Mouse (Mus musculus): ENCODE data around the gene Ddx49. TPM values are rescaled to one million over a fixed set of nuclear protein-coding genes. Genes with fewer than 3 reads are reported as not detected.

Ddx49 gene
- total RNA-seq, 1 experiment: 73.3 TPM

DNA sequence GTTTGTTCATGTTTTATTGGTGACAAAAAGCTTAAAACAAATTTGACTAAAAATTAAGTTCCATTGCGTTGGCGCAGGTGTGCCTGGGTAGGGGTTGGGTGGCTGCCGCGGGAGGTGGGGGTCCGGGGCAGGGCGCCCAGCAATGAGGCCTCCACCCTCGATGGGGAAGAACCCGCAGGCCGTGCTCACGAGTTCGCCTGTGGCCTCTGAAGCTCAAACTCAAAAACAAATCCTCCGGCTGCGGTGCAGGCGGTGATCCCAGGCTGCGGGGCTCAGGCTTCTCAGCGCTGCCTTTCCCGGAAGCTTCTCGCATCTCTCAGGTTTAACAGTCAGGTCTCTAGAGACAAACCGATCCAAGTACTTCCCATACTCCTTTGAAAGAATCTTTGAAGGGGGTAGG lies 29.2 kb upstream of the Ddx49 start:
- DNase-seq (ENCODE audit: low read depth, low spot score): no peak

DNA sequence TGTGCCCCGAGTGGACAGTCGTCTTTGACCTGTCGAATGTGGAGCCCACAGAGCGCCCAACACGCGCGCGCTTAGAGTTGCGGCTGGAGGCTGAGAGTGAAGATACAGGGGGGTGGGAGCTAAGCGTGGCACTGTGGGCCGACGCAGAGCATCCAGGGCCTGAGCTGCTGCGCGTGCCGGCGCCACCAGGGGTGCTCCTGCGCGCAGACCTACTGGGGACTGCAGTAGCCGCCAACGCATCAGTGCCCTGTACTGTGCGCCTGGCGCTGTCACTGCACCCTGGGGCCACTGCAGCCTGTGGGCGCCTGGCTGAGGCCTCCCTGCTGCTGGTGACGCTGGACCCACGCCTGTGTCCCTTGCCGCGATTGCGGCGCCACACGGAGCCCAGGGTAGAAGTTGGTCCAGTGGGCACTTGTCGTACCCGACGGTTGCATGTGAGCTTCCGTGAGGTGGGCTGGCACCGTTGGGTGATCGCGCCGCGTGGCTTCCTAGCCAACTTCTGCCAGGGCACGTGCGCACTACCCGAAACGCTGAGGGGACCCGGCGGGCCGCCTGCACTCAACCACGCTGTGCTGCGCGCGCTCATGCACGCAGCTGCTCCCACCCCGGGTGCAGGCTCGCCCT lies 28.6 kb upstream of the Ddx49 start:
- in situ Hi-C loops (cut with MboI; ENCODE audit: low sequenced_read_pairs in 2 of 2, unreplicated experiment in 2 of 2): no loop called here
- TF ChIP-seq MAFK (IDR thresholded peaks at IDR 0.05; ENCODE audit: insufficient read depth, low read depth, low read length) (no peak), CHD2 (IDR thresholded peaks at IDR 0.05; ENCODE audit: low read depth, low read length) (no peak), HCFC1 (IDR thresholded peaks at IDR 0.05; ENCODE audit: borderline replicate concordance, insufficient read depth, low read length) (peak; percentile 8; the same call in 1 of the 2 replicates), ZNF384 (IDR thresholded peaks at IDR 0.05; ENCODE audit: low read depth, low read length) (no peak), ZC3H11A (IDR thresholded peaks at IDR 0.05; ENCODE audit: borderline replicate concordance, low read depth, low read length) (no peak)
- Histone ChIP-seq H3K4me3 (ENCODE audit: insufficient read depth in 1 of 2, low read depth in 1 of 2, low read length in 2 of 2, poor library complexity in 1 of 2, severe bottlenecking in 1 of 2) (peak overlapping the region; percentile 39 to 56; a peak in 3 of 4 replicates), H3K9ac (ENCODE audit: insufficient read depth, low read depth, low read length, poor library complexity, severe bottlenecking) (peak overlapping the region; percentile 15), H3K27ac (ENCODE audit: insufficient read depth, low read depth, low read length, poor library complexity, severe bottlenecking) (no peak overlapping the region), H3K9me3 (ENCODE audit: control insufficient read depth, insufficient read depth, low read depth, low read length) (no peaks in the 10 kb centered on the region), H3K36me3 (ENCODE audit: control insufficient read depth, insufficient read depth, low read length, poor library complexity, severe bottlenecking) (peaks cover 45% of the 10 kb centered on the region), H3K4me1 (ENCODE audit: control insufficient read depth in 2 of 2, insufficient read depth in 2 of 2, low read length in 2 of 2, poor library complexity in 1 of 2) (peaks cover 2 to 14% of the 10 kb centered on the region in 2 experiments; a peak in 2 of 4 replicates)
- peak; percentile 35 for DNase-seq (ENCODE audit: low read depth, low spot score)

More for the DNA sequence above, 29.2 kb upstream of the Ddx49 start:
- Histone ChIP-seq H3K4me1 (ENCODE audit: control insufficient read depth in 2 of 2, insufficient read depth in 2 of 2, low read length in 2 of 2, poor library complexity in 1 of 2) (peaks cover 2 to 14% of the 10 kb centered on the region in 2 experiments; a peak in 2 of 4 replicates), H3K4me3 (ENCODE audit: insufficient read depth in 1 of 2, low read depth in 1 of 2, low read length in 2 of 2, poor library complexity in 1 of 2, severe bottlenecking in 1 of 2) (peak overlapping the region; percentile 39 to 56; a peak in 3 of 4 replicates), H3K36me3 (ENCODE audit: control insufficient read depth, insufficient read depth, low read length, poor library complexity, severe bottlenecking) (peaks cover 48% of the 10 kb centered on the region), H3K9ac (ENCODE audit: insufficient read depth, low read depth, low read length, poor library complexity, severe bottlenecking) (0 out of 2 replicates have a peak overlapping the region, but pooled peaks have one; percentile 15), H3K27ac (ENCODE audit: insufficient read depth, low read depth, low read length, poor library complexity, severe bottlenecking) (no peak overlapping the region), H3K9me3 (ENCODE audit: control insufficient read depth, insufficient read depth, low read depth, low read length) (no peaks in the 10 kb centered on the region)
- in situ Hi-C loops (cut with MboI; ENCODE audit: low sequenced_read_pairs in 2 of 2, unreplicated experiment in 2 of 2): no loop called here
- no peak for TF ChIP-seq ZC3H11A (IDR thresholded peaks at IDR 0.05; ENCODE audit: borderline replicate concordance, low read depth, low read length)
- no peak for TF ChIP-seq CHD2 (IDR thresholded peaks at IDR 0.05; ENCODE audit: low read depth, low read length)
- TF ChIP-seq ZNF384 (IDR thresholded peaks at IDR 0.05; ENCODE audit: low read depth, low read length): no peak
- TF ChIP-seq HCFC1 (IDR thresholded peaks at IDR 0.05; ENCODE audit: borderline replicate concordance, insufficient read depth, low read length): no peak
- TF ChIP-seq MAFK (IDR thresholded peaks at IDR 0.05; ENCODE audit: insufficient read depth, low read depth, low read length): no peak

DNA sequence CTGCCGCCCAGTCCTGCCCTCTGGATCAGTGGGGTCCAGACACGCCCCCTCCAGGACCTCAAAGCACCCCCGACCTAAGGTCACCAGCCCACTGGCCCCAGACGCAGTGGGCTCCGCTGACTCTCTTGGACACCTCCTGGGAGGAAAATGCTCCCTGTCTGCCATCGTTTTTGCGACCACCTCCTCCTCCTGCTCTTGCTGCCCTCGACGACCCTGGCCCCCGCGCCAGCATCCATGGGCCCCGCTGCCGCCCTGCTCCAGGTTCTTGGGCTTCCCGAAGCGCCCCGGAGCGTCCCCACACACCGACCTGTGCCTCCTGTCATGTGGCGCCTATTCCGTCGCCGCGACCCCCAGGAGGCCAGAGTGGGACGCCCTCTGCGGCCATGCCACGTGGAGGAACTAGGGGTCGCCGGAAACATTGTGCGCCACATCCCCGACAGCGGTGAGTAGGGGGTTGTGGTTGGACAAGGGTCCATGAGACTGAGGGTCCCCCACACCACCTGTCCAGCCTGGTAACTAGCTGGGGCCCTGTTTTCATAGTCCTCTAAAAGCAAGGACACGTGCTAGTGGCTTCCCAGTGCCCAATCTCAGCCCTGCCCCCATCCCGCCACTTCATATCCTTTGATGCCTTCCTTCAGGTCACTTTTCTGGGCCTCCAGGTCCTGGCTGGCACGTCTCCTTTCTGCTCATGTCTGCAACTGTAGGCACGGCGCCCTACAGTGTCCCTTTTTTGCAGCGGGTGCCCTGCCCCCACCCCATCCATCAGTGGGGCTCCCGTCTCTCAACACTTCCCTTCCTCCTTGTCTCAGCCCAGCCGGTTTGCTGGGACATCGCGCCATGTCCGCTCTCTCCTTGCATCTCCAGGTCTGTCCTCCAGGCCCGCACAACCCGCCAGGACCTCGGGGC lies 27.8 kb upstream of the Ddx49 start:
- H3K4me3 ChIP-seq (ENCODE audit: insufficient read depth in 1 of 2, low read depth in 1 of 2, low read length in 2 of 2, poor library complexity in 1 of 2, severe bottlenecking in 1 of 2): peak overlapping the region; percentile 37 to 39; a peak in 3 of 4 replicates
- H3K27ac ChIP-seq (ENCODE audit: insufficient read depth, low read depth, low read length, poor library complexity, severe bottlenecking): no peak overlapping the region
- H3K9ac ChIP-seq (ENCODE audit: insufficient read depth, low read depth, low read length, poor library complexity, severe bottlenecking): peak overlapping the region; percentile 15
- TF ChIP-seq MAFK (IDR thresholded peaks at IDR 0.05; ENCODE audit: insufficient read depth, low read depth, low read length) (no peak), ZC3H11A (IDR thresholded peaks at IDR 0.05; ENCODE audit: borderline replicate concordance, low read depth, low read length) (no peak), CHD2 (IDR thresholded peaks at IDR 0.05; ENCODE audit: low read depth, low read length) (no peak), HCFC1 (IDR thresholded peaks at IDR 0.05; ENCODE audit: borderline replicate concordance, insufficient read depth, low read length) (no peak), ZNF384 (IDR thresholded peaks at IDR 0.05; ENCODE audit: low read depth, low read length) (no peak)
- no peaks in the 10 kb centered on the region for H3K9me3 ChIP-seq (ENCODE audit: control insufficient read depth, insufficient read depth, low read depth, low read length)
- in situ Hi-C loops (cut with MboI; ENCODE audit: low sequenced_read_pairs in 2 of 2, unreplicated experiment in 2 of 2): no loop called here
- H3K4me1 ChIP-seq (ENCODE audit: control insufficient read depth in 2 of 2, insufficient read depth in 2 of 2, low read length in 2 of 2, poor library complexity in 1 of 2): peaks cover 2 to 14% of the 10 kb centered on the region in 2 experiments; a peak in 2 of 4 replicates
- peaks cover 37% of the 10 kb centered on the region for H3K36me3 ChIP-seq (ENCODE audit: control insufficient read depth, insufficient read depth, low read length, poor library complexity, severe bottlenecking)
- DNase-seq (ENCODE audit: low read depth, low spot score): no peak

DNA sequence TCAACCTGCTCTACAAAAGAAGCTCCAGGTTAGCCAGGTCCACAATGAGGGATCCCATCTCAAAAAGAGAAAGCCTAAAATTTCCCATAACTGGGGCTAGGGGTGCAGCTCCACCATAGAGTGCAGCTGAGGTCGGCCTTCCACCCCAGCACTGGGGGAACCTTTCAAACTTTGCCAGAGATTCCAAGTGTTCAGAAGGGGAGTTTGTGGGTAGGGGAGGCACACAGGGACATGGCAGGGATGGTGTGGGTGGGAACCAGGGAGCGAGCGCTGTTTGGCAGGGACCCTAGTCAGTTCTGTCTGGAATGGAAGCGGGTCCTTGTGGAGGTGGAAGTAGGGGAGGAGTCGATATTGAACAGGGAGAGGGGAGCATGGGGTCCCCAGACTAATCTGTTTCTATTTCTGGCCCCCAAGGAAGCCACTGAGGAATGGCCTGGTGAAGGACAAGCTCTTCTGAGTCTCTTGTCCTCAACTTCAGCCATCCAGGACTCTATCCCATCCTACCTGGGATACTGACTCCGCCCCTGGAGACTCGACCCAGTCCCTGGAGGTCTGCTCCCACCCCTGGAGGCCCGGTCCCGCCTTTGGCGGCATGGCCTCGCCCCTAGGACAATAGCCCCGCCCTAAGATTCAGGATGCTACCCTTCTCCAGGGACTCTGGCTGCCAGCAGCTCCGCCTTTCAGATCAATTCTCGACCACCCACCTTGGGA lies 27.0 kb upstream of the Ddx49 start, which contains the start of gene Gdf1:
Gene Gdf1 (plus strand): TSS at position 694 of the 711 bp plus-strand sequence.
- Histone ChIP-seq H3K4me3 (ENCODE audit: insufficient read depth in 1 of 2, low read depth in 1 of 2, low read length in 2 of 2, poor library complexity in 1 of 2, severe bottlenecking in 1 of 2) (peak within 1 kb of the TSS; percentile 37 to 39; a peak in 3 of 4 replicates), H3K9ac (ENCODE audit: insufficient read depth, low read depth, low read length, poor library complexity, severe bottlenecking) (peak within 1 kb of the TSS; percentile 15), H3K27ac (ENCODE audit: insufficient read depth, low read depth, low read length, poor library complexity, severe bottlenecking) (no peak within 1 kb of the TSS), H3K36me3 (ENCODE audit: control insufficient read depth, insufficient read depth, low read length, poor library complexity, severe bottlenecking) (peaks cover 29% of the 10 kb centered on the region), H3K4me1 (ENCODE audit: control insufficient read depth in 2 of 2, insufficient read depth in 2 of 2, low read length in 2 of 2, poor library complexity in 1 of 2) (peaks cover 2 to 14% of the 10 kb centered on the region in 2 experiments; a peak in 2 of 4 replicates), H3K9me3 (ENCODE audit: control insufficient read depth, insufficient read depth, low read depth, low read length) (no peaks in the 10 kb centered on the region)
- peak; percentile 60 for DNase-seq (ENCODE audit: low read depth, low spot score)
- TF ChIP-seq ZC3H11A (IDR thresholded peaks at IDR 0.05; ENCODE audit: borderline replicate concordance, low read depth, low read length): no peak
- in situ Hi-C loops (cut with MboI; ENCODE audit: low sequenced_read_pairs in 2 of 2, unreplicated experiment in 2 of 2): no loop called here
